Mouse (Mus musculus): ENCODE measurements around the gene Stra6.

Gene Stra6

DNA sequence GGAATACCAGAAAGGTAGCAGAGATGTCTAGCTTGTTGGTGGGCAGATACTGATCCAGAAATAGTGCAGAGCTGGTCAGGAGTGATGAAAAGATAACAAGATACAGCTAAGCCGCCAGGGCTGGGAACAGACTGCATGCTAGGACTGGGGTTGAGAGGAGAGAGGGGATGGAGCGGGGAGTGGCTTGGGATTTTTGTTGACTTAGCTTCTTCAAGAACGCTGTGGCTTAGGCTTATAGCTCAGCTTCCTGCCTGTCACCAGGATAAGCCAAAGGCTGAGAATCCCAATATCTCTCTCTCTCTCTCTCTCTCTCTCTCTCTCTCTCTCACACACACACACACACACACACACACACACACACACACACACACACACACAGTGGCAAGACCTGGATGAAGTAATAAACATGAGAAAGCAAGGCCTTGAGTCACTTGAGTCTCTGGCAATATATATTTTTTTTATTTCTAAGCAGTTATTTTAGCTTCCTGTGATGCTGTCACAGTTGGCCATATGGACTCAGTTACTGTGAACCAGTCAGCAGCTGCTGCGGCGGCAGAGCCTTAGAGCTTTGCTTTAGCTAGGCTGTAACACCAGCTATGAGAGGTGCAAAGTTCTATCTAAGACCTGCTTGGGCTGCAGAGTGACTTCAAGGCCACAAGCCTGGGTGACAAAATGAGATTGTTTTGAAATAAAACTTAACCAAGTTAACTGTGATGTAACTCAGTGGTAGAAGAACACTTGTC, 112.3 kb downstream of the Stra6 start:
- DNase-seq = peak; percentile 35 to 44

DNA sequence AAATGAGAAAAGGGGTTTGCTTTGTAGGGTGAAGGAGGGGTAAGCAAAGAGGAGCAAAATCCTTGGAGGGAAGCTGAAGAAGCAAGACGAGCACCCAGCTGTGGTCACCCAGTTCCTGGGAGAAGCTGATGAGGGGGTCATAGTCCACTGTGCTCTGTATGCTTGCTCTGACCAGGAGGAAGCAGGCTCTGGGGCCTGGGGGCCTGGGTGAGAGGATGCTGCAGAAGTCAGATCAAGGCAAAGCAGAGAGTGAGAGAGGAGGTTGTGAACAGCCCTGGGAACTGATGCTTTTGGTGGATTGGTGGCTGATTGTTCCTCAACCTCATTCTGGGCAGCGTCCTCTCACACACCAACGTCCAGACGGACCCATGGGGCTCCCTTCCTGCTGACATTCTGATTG, 113.6 kb downstream of the Stra6 start:
- no peak for DNase-seq

DNA sequence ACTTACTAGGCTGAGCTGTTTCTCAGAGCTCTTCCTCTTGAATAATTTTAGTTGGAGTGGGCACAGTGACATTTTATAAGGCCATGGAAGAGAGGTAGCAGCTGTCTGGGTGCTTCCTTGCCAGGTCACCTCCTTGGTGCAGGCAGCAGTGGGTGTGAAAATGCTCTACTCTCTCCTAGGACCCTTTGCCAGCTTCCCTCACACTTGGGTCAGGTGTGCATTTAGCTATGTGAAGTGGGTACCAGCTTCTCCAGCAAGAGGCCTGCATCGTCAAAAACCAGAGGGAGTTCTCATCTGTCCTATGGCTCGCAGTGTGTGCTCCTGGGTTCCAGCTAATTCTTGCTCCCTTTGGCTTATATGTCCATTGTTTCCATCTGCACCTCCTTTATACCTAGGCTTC, 115.8 kb downstream of the Stra6 start:
- DNase-seq = no peak

DNA sequence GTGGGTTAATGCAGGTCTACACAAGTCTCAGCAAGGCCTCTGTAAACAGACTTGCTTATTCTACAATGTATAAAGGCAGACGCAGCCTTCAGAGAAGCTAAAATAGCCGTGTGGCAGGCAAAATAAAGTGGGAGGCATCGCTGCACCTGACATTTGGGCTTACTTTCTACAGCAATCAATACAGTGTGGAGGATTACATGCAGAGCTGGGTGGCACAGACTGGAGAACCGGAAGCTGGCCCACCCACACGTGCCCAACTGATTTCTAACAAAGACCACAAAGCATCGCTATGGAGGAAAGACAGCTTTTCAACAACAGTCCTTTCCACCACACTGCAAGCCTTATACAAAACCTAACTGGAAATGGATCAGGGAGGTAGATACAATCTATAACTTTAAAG, 120.9 kb downstream of the Stra6 start:
- no peak for DNase-seq

DNA sequence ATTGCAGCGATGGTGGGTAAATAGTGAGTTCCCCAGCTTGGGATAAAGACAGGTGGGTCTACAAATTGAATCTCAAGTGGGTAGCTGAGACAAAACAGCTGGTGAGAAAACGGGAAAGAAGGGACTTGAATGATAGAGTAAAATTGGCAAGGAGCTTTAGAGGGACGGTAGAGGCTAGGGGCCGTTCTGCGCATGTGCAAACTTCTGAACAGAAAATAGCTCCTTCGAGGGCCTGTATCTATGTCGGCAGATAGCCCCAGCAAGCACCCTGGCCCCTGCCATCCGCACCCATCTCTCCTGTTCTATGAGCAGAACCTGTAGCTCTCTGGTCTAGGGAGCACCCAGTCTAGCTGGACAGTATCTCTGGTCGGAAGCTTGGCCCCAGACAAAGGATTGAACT, 130.6 kb downstream of the Stra6 start:
- DNase-seq = no peak

DNA sequence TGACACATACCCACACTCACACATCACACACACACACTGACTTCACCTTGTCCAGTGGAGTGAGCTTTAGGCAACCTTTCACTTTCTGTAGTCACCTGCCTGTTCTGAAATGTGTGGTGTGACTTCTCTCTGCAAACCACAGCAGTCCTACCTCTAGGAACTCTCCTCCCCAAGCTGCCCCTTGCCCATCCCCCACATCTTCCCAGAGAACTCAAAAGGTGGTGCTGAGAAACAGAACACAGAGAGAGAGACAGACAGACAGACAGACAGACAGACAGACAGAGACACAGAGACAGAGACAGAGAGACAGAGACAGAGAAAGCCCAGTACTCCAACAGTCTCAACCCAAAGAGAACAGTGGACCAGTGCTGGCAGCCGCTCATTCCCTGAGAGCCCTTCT, 132.1 kb downstream of the Stra6 start:
- no peak for DNase-seq

DNA sequence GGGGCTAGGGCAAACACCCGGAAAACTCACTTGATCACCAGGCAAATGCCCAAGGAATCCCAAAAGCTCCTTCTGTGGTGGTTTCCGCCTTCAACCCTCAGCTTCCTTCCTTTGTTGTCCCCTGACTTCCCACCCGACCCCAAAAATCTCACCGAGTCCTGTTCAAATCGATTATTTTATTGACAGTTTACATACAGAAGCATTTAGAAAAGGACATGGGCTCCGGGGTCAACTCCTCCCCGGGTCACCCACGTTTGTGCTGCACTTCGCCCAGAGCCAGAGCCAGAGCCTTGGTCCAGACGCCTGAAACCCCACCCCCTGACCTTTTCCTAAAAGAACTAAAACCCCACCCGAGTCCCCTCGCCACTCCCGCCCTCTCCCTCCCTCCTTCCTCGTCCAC, 132.6 kb downstream of the Stra6 start:
- DNase-seq = no peak

DNA sequence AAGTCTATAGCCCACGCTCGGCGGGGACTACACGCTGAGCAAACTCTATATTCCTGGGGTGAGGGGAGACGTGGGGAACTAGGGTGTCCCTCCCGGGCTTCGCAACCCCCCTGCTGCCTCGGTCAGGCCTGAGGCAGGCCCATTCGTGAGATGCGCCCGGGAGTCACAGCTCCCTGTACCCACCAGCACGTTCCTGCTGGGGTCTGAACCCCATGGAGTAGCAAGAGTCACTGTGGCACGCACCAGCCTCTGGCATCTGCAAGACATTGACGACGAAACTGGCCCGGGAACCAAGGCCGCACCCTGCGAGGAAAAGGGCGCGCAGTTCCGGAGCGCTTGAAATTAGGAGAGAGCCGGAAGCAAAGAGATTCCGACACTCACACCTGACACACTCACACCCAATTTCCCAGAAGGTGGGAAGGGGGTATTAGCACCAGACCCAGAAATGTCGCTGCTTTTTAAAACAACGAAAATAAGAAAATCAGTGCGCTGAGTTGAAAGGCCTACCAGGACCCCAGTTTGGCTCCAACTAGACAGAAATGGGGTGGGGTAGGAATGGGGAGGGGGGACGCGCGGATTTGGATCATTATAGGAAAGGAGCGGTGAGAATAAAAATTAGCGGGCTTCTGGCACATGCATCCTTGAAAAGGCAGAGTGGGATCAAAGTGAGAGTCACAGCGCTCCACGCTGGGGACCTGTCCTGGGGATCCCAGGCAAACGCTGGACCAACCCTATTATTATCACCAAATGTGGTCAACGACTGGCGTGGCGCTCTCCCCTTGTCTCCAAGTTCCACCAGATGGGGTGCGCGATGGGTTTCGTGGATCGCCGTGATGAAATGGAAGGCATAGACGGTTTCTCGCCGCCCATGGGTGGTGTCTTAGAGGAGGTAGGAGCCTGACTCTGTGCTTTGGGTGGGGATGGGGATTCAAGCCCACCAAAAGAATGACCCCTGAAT, 133.3 kb downstream of the Stra6 start:
- DNase-seq = no peak

DNA sequence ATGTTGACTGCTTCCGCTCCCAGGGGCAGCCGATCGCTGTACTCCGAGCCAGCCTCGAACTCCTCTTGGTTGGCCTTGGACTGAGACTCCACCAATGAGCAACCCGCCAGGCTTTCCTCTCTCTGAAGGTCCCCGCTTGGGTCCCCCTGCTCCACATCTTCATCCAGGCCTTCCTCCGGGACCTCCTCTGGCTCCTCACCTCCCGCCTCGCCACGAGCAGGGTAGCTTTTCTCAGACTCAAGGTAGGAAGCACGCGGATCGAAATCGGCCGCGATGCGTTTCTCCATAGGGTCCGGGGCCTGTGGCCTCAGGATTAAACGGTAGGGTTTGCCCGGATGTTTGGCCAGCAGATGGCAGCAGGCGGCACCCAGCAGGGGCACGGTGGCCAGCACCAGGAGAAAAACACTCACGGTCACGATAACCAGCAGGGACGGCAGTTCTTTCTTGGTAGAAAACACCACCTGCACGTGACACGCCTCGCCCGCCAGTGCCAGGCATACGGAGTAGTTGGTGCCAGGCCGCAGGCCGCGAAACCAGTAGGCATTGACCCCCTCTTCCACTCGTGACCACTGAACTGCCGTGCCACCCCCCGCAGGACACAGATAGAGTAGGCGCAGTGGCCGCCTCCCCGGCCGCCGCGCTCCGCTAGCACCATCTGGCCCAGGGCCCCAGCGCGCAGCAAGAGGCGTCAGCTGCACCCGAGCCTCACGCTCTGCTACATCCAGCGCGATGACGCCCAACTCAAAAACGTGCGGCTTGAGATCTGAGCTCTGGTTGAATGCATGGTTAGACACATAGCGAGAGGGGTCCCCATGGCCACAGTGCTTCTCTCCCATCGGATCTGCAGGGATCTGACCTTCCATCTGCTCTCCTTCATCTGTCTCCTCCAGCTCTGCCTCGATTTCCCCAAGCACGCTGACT, 134.5 kb downstream of the Stra6 start:
- peak; percentile 78 to 81 for DNase-seq

DNA sequence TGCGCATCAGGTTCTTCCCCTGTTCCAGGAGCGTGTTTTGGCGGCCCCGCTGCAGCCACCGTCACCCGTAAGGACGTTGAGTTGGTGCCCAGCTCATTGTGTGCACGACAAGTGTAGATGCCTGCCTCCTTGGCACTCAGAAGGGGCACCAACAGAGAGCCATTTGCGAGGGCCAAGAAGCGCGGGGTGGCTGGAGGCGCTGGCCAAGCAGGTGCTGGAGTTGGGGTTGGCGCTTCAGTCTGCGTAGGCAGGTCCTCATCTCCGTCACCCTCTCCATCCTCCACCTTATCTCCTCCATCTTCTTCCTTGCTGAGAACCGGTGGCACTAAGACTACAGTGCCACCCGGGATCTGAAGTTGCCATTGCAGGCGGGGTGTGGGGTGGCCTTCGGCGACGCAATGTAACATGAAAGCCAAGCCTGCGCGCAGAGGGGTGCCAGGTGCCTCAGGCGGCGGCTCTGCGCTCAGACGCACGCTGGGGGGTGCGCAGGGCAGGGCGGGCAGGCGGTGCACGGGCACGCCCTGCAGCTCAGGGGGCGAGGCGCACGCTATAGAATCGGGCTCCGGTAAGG, 135.3 kb downstream of the Stra6 start:
- no peak for DNase-seq

DNA sequence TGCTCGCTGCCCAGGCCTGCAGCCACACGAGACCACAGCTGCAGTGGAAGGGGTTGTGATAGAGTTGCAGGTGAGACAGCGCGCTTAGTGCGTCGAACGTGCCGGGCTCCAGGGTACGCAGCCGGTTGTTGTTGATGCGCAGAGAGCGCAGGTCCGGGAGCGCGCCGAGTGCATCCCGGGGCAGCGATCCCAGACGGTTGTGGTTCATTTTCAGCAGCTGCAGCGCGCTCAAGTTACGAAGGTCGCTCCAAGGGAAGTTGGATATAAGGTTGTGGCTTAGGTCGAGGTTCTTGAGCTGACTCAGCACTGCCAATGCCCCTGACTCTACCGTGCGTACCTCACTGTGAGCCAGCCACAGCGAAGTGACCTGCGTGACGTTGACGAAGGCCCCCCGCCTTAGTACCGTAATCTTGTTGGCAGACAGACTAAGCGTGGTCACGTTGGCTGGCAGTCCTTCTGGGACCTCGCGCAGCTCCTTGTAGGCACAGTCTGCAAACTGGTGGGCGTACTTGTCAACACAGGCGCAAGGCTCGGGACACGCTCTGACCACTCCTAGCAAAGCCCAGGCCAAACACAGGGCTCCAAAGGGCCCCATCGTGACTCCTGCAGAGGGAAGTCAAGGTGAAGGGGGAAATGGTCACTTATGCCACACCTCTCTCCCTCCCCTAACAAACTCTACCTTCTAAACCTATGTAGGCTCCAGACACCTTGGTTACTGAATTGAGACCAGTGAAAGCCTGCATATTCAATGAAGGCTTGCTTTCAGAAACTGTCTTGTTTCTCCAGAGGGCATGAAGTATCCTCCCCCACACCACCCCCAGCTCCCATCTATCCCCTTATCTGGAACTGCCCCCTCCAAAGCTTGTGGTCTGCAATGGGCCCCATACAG, 136.0 kb downstream of the Stra6 start:
- DNase-seq = peak in 1 of 2 experiments; percentile 54

DNA sequence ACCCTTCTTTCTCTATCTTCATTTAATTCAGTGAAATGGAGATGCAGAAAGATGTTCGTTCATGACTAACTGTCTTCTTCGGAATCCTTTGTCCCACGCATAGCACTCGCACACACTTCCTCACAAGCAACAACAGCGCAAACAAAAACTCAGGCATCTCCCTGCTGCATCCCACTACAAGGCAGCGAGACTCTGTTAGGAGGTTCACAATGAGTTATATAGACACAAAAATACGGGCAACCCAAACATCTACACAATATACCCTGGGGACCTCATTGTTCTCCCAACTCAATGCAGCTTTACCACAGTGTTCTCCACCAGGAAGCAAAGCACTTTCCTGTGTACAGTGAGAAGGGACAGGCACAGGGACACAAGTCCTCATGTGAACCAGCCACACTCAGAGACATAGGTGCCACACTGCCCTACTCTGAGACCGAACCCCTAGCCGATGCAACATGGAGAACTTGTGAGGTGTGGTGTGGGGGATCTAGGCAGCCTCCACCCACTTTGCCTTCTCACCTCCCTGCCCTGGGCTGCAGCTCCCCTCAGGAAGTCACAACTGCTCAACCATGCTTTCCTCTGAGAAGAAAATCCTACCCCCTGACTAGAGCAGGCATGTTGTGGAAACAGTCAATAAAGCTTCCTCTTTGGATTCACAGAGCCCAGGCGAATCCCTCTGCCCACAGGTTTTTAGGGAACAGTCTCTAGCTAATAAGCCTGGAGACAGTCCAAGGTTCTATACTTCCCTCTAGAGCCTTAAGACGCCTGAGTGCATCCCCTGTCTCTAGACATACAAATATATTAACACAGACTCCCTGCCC, 136.9 kb downstream of the Stra6 start:
- DNase-seq = no peak

DNA sequence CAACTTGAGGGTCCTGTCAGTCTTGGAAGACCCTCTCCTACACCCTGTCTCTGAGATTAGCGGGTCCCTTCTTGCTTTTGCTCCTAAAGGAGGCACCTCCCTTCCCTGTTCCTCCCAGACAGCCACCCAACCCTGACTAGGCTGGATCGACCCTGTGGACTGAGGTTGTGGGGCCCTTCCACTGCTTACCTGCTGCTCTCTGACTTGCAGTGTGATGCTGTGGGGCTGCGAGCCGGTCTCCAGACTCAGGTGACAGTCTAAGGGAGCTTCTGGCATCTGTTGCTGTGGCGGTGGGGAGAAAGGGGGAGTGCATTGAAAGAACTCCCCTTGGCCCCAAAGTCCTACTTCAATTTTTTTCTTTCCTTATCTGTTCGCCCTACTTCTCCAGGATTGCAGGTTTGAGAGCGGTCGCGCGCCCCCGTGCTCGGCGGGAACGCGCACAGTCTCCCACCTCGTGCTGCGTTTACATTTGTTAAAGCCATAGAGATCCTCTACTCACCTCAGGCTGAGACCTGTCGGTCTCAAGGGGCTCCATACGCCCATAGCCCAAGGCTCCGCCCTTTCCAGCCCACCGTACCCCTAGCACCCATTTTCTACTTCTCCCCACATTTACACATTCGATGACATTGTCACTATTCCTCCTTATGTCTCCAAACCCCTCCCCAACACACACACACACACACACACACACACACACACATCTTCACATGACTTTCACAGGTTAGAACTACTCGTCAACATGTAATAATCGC, 137.7 kb downstream of the Stra6 start:
- DNase-seq = no peak

DNA sequence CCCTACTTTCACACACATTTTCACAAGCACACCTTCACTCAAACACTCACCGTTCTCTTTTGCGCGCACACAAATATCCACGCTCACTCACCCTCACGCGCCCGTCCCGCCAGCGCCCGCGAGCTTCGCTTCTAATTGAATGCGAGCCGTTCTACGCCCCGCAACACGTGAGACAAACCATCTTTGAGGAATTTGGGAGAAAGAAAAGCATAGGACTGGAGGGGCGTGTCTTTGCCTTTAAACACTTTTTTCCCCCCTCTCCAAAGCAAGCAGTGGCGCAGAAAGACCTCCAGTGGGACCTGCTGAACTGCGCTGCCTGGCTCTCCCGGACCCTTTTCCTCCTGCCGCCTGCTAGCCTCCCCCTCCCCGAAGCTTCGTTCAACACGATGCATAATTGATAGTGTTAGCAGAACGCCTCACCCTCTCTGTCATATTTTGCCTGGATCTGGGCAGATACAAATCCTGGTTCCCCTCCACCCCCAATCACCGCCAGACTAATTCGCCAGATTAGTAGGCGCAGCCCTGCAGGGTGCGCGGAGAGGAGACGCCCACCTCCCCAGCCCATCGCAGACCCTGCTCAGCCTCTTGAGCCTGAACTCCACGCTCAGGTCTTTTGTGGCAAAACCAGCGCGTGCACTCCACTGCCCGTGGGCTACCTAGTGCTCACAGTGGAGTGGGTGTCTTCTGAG, 138.4 kb downstream of the Stra6 start:
- no peak for DNase-seq

DNA sequence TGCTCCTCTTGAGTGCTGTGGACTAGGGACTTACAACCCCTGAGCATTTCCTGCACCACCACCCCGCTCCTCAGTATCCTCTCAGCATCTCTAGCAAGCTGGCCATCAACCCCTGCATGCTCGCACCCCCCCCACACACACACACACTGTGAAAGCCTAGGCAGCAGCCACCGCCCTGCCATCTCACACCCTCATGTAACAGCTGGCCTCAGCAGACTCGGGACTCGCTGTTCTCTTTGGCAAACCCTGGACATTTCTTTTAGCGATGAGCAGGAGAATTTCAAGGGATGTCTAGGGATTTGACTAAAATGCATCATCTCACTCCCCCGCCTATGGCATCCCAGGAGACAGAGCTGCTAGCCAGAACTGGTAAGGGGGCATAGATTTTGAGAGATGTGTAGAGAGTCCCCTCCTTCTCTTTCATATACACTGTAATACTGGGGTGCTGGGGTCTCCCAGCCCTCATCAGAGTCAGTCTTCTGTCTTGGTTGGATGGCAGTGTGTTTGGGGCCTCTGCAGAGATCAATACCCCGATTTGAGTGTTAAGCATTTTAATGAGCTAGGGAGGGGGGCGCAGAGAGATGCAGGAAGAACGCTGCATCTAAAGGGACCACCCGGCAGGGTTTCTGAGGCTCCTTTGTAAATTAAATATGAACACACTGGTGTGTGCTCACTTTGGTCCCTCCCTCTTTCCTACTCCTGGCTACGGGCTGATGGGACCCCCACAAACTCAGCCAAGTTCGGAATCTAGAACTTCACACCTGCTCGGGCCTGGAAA, 139.3 kb downstream of the Stra6 start:
- no peak for DNase-seq
